Mouse (Mus musculus) heart, adult 2 months (tissue): ENCODE measurements around the gene Ccdc51.

Source experiments
- CTCF ChIP-seq: fragments of 200-600 bp; IDR thresholded peaks from 2 replicates; pipeline ENCODE4 v1.8.1; 2022; ENCODE audit warnings: antibody characterized with exemption, mild to moderate bottlenecking, moderate library complexity
- POLR2A ChIP-seq: fragments of 200-500 bp; IDR thresholded peaks from 2 replicates; pipeline ENCODE4 v1.6.1; 2011; ENCODE audit warnings: mild to moderate bottlenecking, low read depth, low read length, control low read depth; ENCODE audit not compliant: insufficient read depth

GRCm38 (mm10) chr9:109081749-109082123 is 557 bp upstream of the Ccdc51 start:
- no peak for TF ChIP-seq CTCF
- no peak for TF ChIP-seq POLR2A
